In genomic region chr9:117554356-117554755, GRCm38 (mm10) we compare ENCODE assay signal across 28 mouse cellular contexts.
DNase-seq lines count a peak whose midpoint lies in the region; ATAC-seq lines count a peak whose summit lies in the region.
"Had no signal": no experiment of that assay in that cellular context is flagged by ENCODE, and none has a peak within 500 bp of the region (broad histone marks: within the 10 kb centered on the region; RNA-seq: fewer than 3 reads in every experiment).

No protein-coding gene starts in this region.

- no peak overlapping the region for H3K4me3 ChIP-seq in heart, embryonic 11.5 days (ENCODE audit: low read depth, low read length)
- no peak overlapping the region for H3K4me3 ChIP-seq in embryonic facial prominence, embryonic 15.5 days (replicated peaks)
- H3K4me3 ChIP-seq in limb, embryonic 13.5 days, result no peak overlapping the region
- no peak overlapping the region for H3K4me3 ChIP-seq in kidney, embryonic 14.5 days (ENCODE audit: low read length)
- H3K4me3 ChIP-seq: erythroblast, embryonic 14.5 days; heart, adult 2 months; layer of hippocampus, adult 2 months; liver, embryonic 13.5 days; midbrain, embryonic 12.5 days; neural tube, embryonic 15.5 days; stomach, embryonic 15.5 days had no signal

- H3K36me3 ChIP-seq in heart, embryonic 11.5 days (ENCODE audit: control insufficient read depth, insufficient read depth, low read length), result no peaks in the 10 kb centered on the region
- H3K36me3 ChIP-seq in embryonic facial prominence, embryonic 15.5 days, result no peaks in the 10 kb centered on the region
- H3K36me3 ChIP-seq in limb, embryonic 13.5 days, result no peaks in the 10 kb centered on the region
- no peaks in the 10 kb centered on the region for H3K36me3 ChIP-seq in kidney, embryonic 14.5 days (ENCODE audit: control insufficient read depth, insufficient read depth, low read length)
- H3K36me3 ChIP-seq: liver, embryonic 13.5 days; midbrain, embryonic 12.5 days; neural tube, embryonic 15.5 days; stomach, embryonic 15.5 days had no signal

- no peaks in the 10 kb centered on the region for H3K27me3 ChIP-seq in heart, embryonic 11.5 days (ENCODE audit: control insufficient read depth, insufficient read depth, low read length)
- no peaks in the 10 kb centered on the region for H3K27me3 ChIP-seq in embryonic facial prominence, embryonic 15.5 days
- no peaks in the 10 kb centered on the region for H3K27me3 ChIP-seq in limb, embryonic 13.5 days
- no peaks in the 10 kb centered on the region for H3K27me3 ChIP-seq in kidney, embryonic 14.5 days (ENCODE audit: control insufficient read depth, insufficient read depth, low read length)
- H3K27me3 ChIP-seq: liver, embryonic 13.5 days; midbrain, embryonic 12.5 days; neural tube, embryonic 15.5 days; stomach, embryonic 15.5 days had no signal

- no peak overlapping the region for H3K27ac ChIP-seq in heart, embryonic 11.5 days (ENCODE audit: low read depth, low read length)
- peak overlapping the region; percentile 70 for H3K27ac ChIP-seq in embryonic facial prominence, embryonic 15.5 days (replicated peaks)
- H3K27ac ChIP-seq in limb, embryonic 13.5 days, result peak overlapping the region; percentile 63
- H3K27ac ChIP-seq in kidney, embryonic 14.5 days (ENCODE audit: low read depth, low read length), result no peak overlapping the region
- H3K27ac ChIP-seq: heart, adult 2 months; layer of hippocampus, adult 2 months; liver, embryonic 13.5 days; midbrain, embryonic 12.5 days; neural tube, embryonic 15.5 days; stomach, embryonic 15.5 days had no signal

- no peak overlapping the region for H3K4me2 ChIP-seq in heart, embryonic 11.5 days
- no peak overlapping the region for H3K4me2 ChIP-seq in embryonic facial prominence, embryonic 15.5 days (replicated peaks)
- no peak overlapping the region for H3K4me2 ChIP-seq in limb, embryonic 13.5 days (replicated peaks)
- no peak overlapping the region for H3K4me2 ChIP-seq in kidney, embryonic 14.5 days (replicated peaks; ENCODE audit: low read depth, low read length)
- H3K4me2 ChIP-seq: liver, embryonic 13.5 days; midbrain, embryonic 12.5 days; neural tube, embryonic 15.5 days; stomach, embryonic 15.5 days had no signal

- no peaks in the 10 kb centered on the region for H3K4me1 ChIP-seq in heart, embryonic 11.5 days (ENCODE audit: control insufficient read depth, insufficient read depth, low read length)
- peaks cover 6% of the 10 kb centered on the region; the same call in 1 of the 2 replicates for H3K4me1 ChIP-seq in embryonic facial prominence, embryonic 15.5 days
- H3K4me1 ChIP-seq in limb, embryonic 13.5 days, result peaks cover 14% of the 10 kb centered on the region
- H3K4me1 ChIP-seq in kidney, embryonic 14.5 days (ENCODE audit: control insufficient read depth, insufficient read depth, low read length), result no peaks in the 10 kb centered on the region
- H3K4me1 ChIP-seq: liver, embryonic 13.5 days; midbrain, embryonic 12.5 days; neural tube, embryonic 15.5 days; stomach, embryonic 15.5 days had no signal

- no peak for ATAC-seq in heart, embryonic 11.5 days (replicated peaks; ENCODE audit: insufficient number of reproducible peaks, low FRiP score, low TSS enrichment)
- peak; percentile 67; the same call in 1 of the 2 replicates for ATAC-seq in embryonic facial prominence, embryonic 15.5 days (ENCODE audit: insufficient number of reproducible peaks, low FRiP score, low TSS enrichment, low read depth)
- ATAC-seq in limb, embryonic 13.5 days (ENCODE audit: low FRiP score, low read depth), result peak; percentile 51; the same call in 1 of the 2 replicates
- no peak for ATAC-seq in kidney, embryonic 14.5 days (ENCODE audit: low FRiP score, low TSS enrichment)
- ATAC-seq: CD4-positive, CD25-positive, alpha-beta regulatory T cell, adult 4 months; forebrain, embryonic 14.5 days had no signal

- intact Hi-C loops in heart, postnatal 14 days (cut with DNase I), result no loop called here

- H3K9ac ChIP-seq in heart, embryonic 11.5 days (ENCODE audit: low read depth, low read length), result no peak overlapping the region
- no peak overlapping the region for H3K9ac ChIP-seq in embryonic facial prominence, embryonic 15.5 days
- H3K9ac ChIP-seq in limb, embryonic 13.5 days, result no peak overlapping the region
- H3K9ac ChIP-seq in kidney, embryonic 14.5 days (ENCODE audit: low read depth, low read length), result no peak overlapping the region
- H3K9ac ChIP-seq: liver, embryonic 13.5 days; midbrain, embryonic 12.5 days; neural tube, embryonic 15.5 days; stomach, embryonic 15.5 days had no signal

- H3K9me3 ChIP-seq in heart, embryonic 11.5 days (replicated peaks; ENCODE audit: control insufficient read depth, low read length), result no peaks in the 10 kb centered on the region
- no peaks in the 10 kb centered on the region for H3K9me3 ChIP-seq in embryonic facial prominence, embryonic 15.5 days (replicated peaks)
- H3K9me3 ChIP-seq in limb, embryonic 13.5 days, result no peaks in the 10 kb centered on the region
- H3K9me3 ChIP-seq in kidney, embryonic 14.5 days (ENCODE audit: control insufficient read depth, low read length), result no peaks in the 10 kb centered on the region
- H3K9me3 ChIP-seq: liver, embryonic 13.5 days; midbrain, embryonic 12.5 days; neural tube, embryonic 15.5 days; stomach, embryonic 15.5 days had no signal

- DNase-seq in heart, adult 11 months, result peak; percentile 75
- DNase-seq in embryo, embryonic 11.5 days (ENCODE audit: low read depth, low spot score), result peak; percentile 4
- no peak for DNase-seq in gastrocnemius, adult 18-20 months (ENCODE audit: low spot score)
- DNase-seq in heart, postnatal 14 days, result no peak
- DNase-seq: adrenal gland, postnatal 14 days; cerebellum, adult 9-10 months; gastrocnemius, postnatal 25 days; heart, adult 2 months; heart, postnatal 4 days; kidney, adult 11 months; kidney, postnatal 14 days; layer of hippocampus, postnatal 36 days; liver, embryonic 13.5 days; lung, adult 2 months; lung, postnatal 14 days; right cerebral cortex, adult 18-20 months; thymus, postnatal 36 days had no signal

Comparison
In these comparisons a context has a peak if more than half of its experiments do, and no peak if none do; other contexts are left out.
1. DNase-seq: peak in heart, adult 11 months (single experiment) and embryo, embryonic 11.5 days (single experiment); none in gastrocnemius, adult 18-20 months (single experiment) and heart, postnatal 14 days (0 of 2).
2. ATAC-seq: peak in embryonic facial prominence, embryonic 15.5 days (single experiment) and limb, embryonic 13.5 days (single experiment); none in heart, embryonic 11.5 days (single experiment) and kidney, embryonic 14.5 days (single experiment).
3. H3K27ac ChIP-seq: peak in embryonic facial prominence, embryonic 15.5 days (single experiment) and limb, embryonic 13.5 days (single experiment); none in heart, embryonic 11.5 days (single experiment) and kidney, embryonic 14.5 days (single experiment).